Mouse (Mus musculus): ENCODE results near the gene Spaca6. TPM values are rescaled to one million over a fixed set of nuclear protein-coding genes. Genes with fewer than 3 reads are reported as not detected.
A peak's percentile ranks its signal among the peaks of the same experiment; 100 is the strongest.

Gene Spaca6
- 13.7 and 18.5 TPM in 2 replicates for polyA plus RNA-seq (2014; fragmentation: Nextera tagmentation; extraction: Ambion mirVana)

GRCm38 (mm10) chr17:17826751-17827657, at the start of gene Spaca6:
Spaca6 (plus strand) TSS chr17:17827158.
- H3K4me3 ChIP-seq (ENCODE audit: low read depth, low read length): peak within 1 kb of the TSS; percentile 86
- H3K9me3 ChIP-seq (replicated peaks; ENCODE audit: control insufficient read depth, low read length): no peaks in the 10 kb centered on the region
- H3K4me1 ChIP-seq (ENCODE audit: control insufficient read depth, insufficient read depth, low read length): peaks cover 5% of the 10 kb centered on the region
- peak within 1 kb of the TSS; percentile 76 for H3K4me2 ChIP-seq (ENCODE audit: low read depth, low read length)
- H3K27me3 ChIP-seq (ENCODE audit: control insufficient read depth, insufficient read depth, low read length): no peaks in the 10 kb centered on the region
- no peaks in the 10 kb centered on the region; the same call in 1 of the 2 replicates for H3K36me3 ChIP-seq (replicated peaks; ENCODE audit: control insufficient read depth, insufficient read depth, low read depth, low read length)
- peak within 1 kb of the TSS; percentile 100 for H3K27ac ChIP-seq (replicated peaks; ENCODE audit: low read depth, low read length)
- peak within 1 kb of the TSS; percentile 88 for H3K9ac ChIP-seq (replicated peaks; ENCODE audit: low read length)
- DNase-seq (ENCODE audit: low spot score): peak; percentile 93
- ATAC-seq (replicated peaks; ENCODE audit: insufficient number of reproducible peaks, low FRiP score, low TSS enrichment, low read depth): peak; percentile 83
- 1% methylated on average over 33 of the region's 42 CpGs for WGBS

GRCm38 (mm10) chr17:17790866-17791630, 35.9 kb upstream of the Spaca6 start:
- H3K27me3 ChIP-seq (ENCODE audit: control insufficient read depth, insufficient read depth, low read length): no peaks in the 10 kb centered on the region
- H3K9me3 ChIP-seq (replicated peaks; ENCODE audit: control insufficient read depth, low read length): no peaks in the 10 kb centered on the region
- DNase-seq (ENCODE audit: low spot score) (no peak), ATAC-seq (replicated peaks; ENCODE audit: insufficient number of reproducible peaks, low FRiP score, low TSS enrichment, low read depth) (no peak)
- no peaks in the 10 kb centered on the region for H3K36me3 ChIP-seq (replicated peaks; ENCODE audit: control insufficient read depth, insufficient read depth, low read depth, low read length)
- 79% methylated on average over 3 of the region's 3 CpGs for WGBS
- no peaks in the 10 kb centered on the region for H3K4me1 ChIP-seq (ENCODE audit: control insufficient read depth, insufficient read depth, low read length)
- H3K4me3 ChIP-seq (ENCODE audit: low read depth, low read length): no peak overlapping the region
- no peak overlapping the region for H3K27ac ChIP-seq (replicated peaks; ENCODE audit: low read depth, low read length)
- H3K9ac ChIP-seq (replicated peaks; ENCODE audit: low read length): no peak overlapping the region
- no peak overlapping the region for H3K4me2 ChIP-seq (ENCODE audit: low read depth, low read length)

GRCm38 (mm10) chr17:17792578-17792977, 34.4 kb upstream of the Spaca6 start:
- 48% methylated on average over 1 of the region's 1 CpGs for WGBS
- no peak for ATAC-seq (replicated peaks; ENCODE audit: insufficient number of reproducible peaks, low FRiP score, low TSS enrichment, low read depth)
- H3K27ac ChIP-seq (replicated peaks; ENCODE audit: low read depth, low read length): no peak overlapping the region

GRCm38 (mm10) chr17:17795527-17795926, 31.4 kb upstream of the Spaca6 start:
- ATAC-seq (replicated peaks; ENCODE audit: insufficient number of reproducible peaks, low FRiP score, low TSS enrichment, low read depth) (no peak), DNase-seq (ENCODE audit: low spot score) (no peak)
- WGBS: 42% methylated on average over 2 of the region's 2 CpGs
- H3K4me1 ChIP-seq (ENCODE audit: control insufficient read depth, insufficient read depth, low read length): no peaks in the 10 kb centered on the region
- no peak overlapping the region for H3K27ac ChIP-seq (replicated peaks; ENCODE audit: low read depth, low read length)
- H3K9ac ChIP-seq (replicated peaks; ENCODE audit: low read length): no peak overlapping the region
- no peak overlapping the region for H3K4me3 ChIP-seq (ENCODE audit: low read depth, low read length)
- no peak overlapping the region for H3K4me2 ChIP-seq (ENCODE audit: low read depth, low read length)
- no peaks in the 10 kb centered on the region for H3K9me3 ChIP-seq (replicated peaks; ENCODE audit: control insufficient read depth, low read length)
- H3K36me3 ChIP-seq (replicated peaks; ENCODE audit: control insufficient read depth, insufficient read depth, low read depth, low read length): no peaks in the 10 kb centered on the region
- no peaks in the 10 kb centered on the region for H3K27me3 ChIP-seq (ENCODE audit: control insufficient read depth, insufficient read depth, low read length)

More at GRCm38 (mm10) chr17:17792578-17792977, 34.4 kb upstream of the Spaca6 start:
- peak; percentile 53 for DNase-seq (ENCODE audit: low spot score)
- no peaks in the 10 kb centered on the region for H3K36me3 ChIP-seq (replicated peaks; ENCODE audit: control insufficient read depth, insufficient read depth, low read depth, low read length)
- no peak overlapping the region for H3K9ac ChIP-seq (replicated peaks; ENCODE audit: low read length)
- H3K27me3 ChIP-seq (ENCODE audit: control insufficient read depth, insufficient read depth, low read length): no peaks in the 10 kb centered on the region
- H3K4me2 ChIP-seq (ENCODE audit: low read depth, low read length): no peak overlapping the region
- H3K4me3 ChIP-seq (ENCODE audit: low read depth, low read length): no peak overlapping the region
- no peaks in the 10 kb centered on the region for H3K4me1 ChIP-seq (ENCODE audit: control insufficient read depth, insufficient read depth, low read length)
- H3K9me3 ChIP-seq (replicated peaks; ENCODE audit: control insufficient read depth, low read length): no peaks in the 10 kb centered on the region

- Histone ChIP-seq H3K9me3 (replicated peaks; ENCODE audit: control insufficient read depth, low read length) (no peaks in the 10 kb centered on the region), H3K36me3 (replicated peaks; ENCODE audit: control insufficient read depth, insufficient read depth, low read depth, low read length) (no peaks in the 10 kb centered on the region), H3K4me3 (ENCODE audit: low read depth, low read length) (no peak overlapping the region), H3K4me1 (ENCODE audit: control insufficient read depth, insufficient read depth, low read length) (no peaks in the 10 kb centered on the region), H3K27ac (replicated peaks; ENCODE audit: low read depth, low read length) (no peak overlapping the region), H3K9ac (replicated peaks; ENCODE audit: low read length) (no peak overlapping the region), H3K4me2 (ENCODE audit: low read depth, low read length) (no peak overlapping the region), H3K27me3 (ENCODE audit: control insufficient read depth, insufficient read depth, low read length) (no peaks in the 10 kb centered on the region)
- DNase-seq (ENCODE audit: low spot score): no peak
- no peak for ATAC-seq (replicated peaks; ENCODE audit: insufficient number of reproducible peaks, low FRiP score, low TSS enrichment, low read depth)
- 80% methylated on average over 6 of the region's 6 CpGs for WGBS
Measured at GRCm38 (mm10) chr17:17823612-17824336, 3.2 kb upstream of the Spaca6 start.

- peak overlapping the region; percentile 100 for H3K27ac ChIP-seq (replicated peaks; ENCODE audit: low read depth, low read length)
- H3K9ac ChIP-seq (replicated peaks; ENCODE audit: low read length): peak overlapping the region; percentile 88
- WGBS: under 1% methylated on average over 19 of the region's 22 CpGs
- H3K27me3 ChIP-seq (ENCODE audit: control insufficient read depth, insufficient read depth, low read length): no peaks in the 10 kb centered on the region
- peak overlapping the region; percentile 69 for H3K4me2 ChIP-seq (ENCODE audit: low read depth, low read length)
- peak; percentile 30 for ATAC-seq (replicated peaks; ENCODE audit: insufficient number of reproducible peaks, low FRiP score, low TSS enrichment, low read depth)
- H3K36me3 ChIP-seq (replicated peaks; ENCODE audit: control insufficient read depth, insufficient read depth, low read depth, low read length): no peaks in the 10 kb centered on the region
- peak overlapping the region; percentile 86 for H3K4me3 ChIP-seq (ENCODE audit: low read depth, low read length)
- DNase-seq (ENCODE audit: low spot score): peak; percentile 66
- H3K4me1 ChIP-seq (ENCODE audit: control insufficient read depth, insufficient read depth, low read length): peaks cover 1% of the 10 kb centered on the region
- no peaks in the 10 kb centered on the region for H3K9me3 ChIP-seq (replicated peaks; ENCODE audit: control insufficient read depth, low read length)
Measured at GRCm38 (mm10) chr17:17825921-17826591, 902 bp upstream of the Spaca6 start.

- no peaks in the 10 kb centered on the region for H3K9me3 ChIP-seq (replicated peaks; ENCODE audit: control insufficient read depth, low read length)
- H3K36me3 ChIP-seq (replicated peaks; ENCODE audit: control insufficient read depth, insufficient read depth, low read depth, low read length): no peaks in the 10 kb centered on the region; the same call in 1 of the 2 replicates
- peaks cover 5% of the 10 kb centered on the region for H3K4me1 ChIP-seq (ENCODE audit: control insufficient read depth, insufficient read depth, low read length)
- H3K9ac ChIP-seq (replicated peaks; ENCODE audit: low read length): peak overlapping the region; percentile 88
- peak; percentile 86 for DNase-seq (ENCODE audit: low spot score)
- H3K4me3 ChIP-seq (ENCODE audit: low read depth, low read length): peak overlapping the region; percentile 86
- H3K4me2 ChIP-seq (ENCODE audit: low read depth, low read length): peak overlapping the region; percentile 76
- no peaks in the 10 kb centered on the region for H3K27me3 ChIP-seq (ENCODE audit: control insufficient read depth, insufficient read depth, low read length)
- peak; percentile 31 for ATAC-seq (replicated peaks; ENCODE audit: insufficient number of reproducible peaks, low FRiP score, low TSS enrichment, low read depth)
- under 1% methylated on average over 12 of the region's 13 CpGs for WGBS
- peak overlapping the region; percentile 100 for H3K27ac ChIP-seq (replicated peaks; ENCODE audit: low read depth, low read length)
Measured at GRCm38 (mm10) chr17:17827658-17828190, 766 bp downstream of the Spaca6 start.

Measured in embryonic facial prominence, embryonic 11.5 days (tissue).